Mouse (Mus musculus) kidney, adult 2 months (tissue): ENCODE results near the gene Kctd10. TPM values are rescaled to one million over a fixed set of nuclear protein-coding genes. Genes with fewer than 3 reads are reported as not detected.

Experiments
- DNase-seq: peaks from one replicate; pipeline ENCODE4 v3.0.0; 2021
- H3K27ac ChIP-seq: fragments of 200-500 bp; 2 replicates; pipeline ENCODE4 v1.5.1; 2012; ENCODE audit warnings: low read depth, low read length, control low read depth, inconsistent platforms; ENCODE audit not compliant: insufficient read depth
- H3K27me3 ChIP-seq: fragments of 200-500 bp; replicated peaks from 2 replicates; pipeline ENCODE4 v1.6.1; 2012; ENCODE audit warnings: mild to moderate bottlenecking, moderate library complexity, low read length, inconsistent platforms; ENCODE audit not compliant: control insufficient read depth, insufficient read depth
- H3K36me3 ChIP-seq: fragments of 200-500 bp; 2 replicates; pipeline ENCODE4 v1.6.1; 2012; ENCODE audit warnings: mild to moderate bottlenecking, moderate library complexity, low read length, inconsistent platforms; ENCODE audit not compliant: control insufficient read depth, insufficient read depth
- H3K4me1 ChIP-seq: fragments of 200-500 bp; 2 replicates; pipeline ENCODE4 v1.6.1; 2011; ENCODE audit warnings: low read length; ENCODE audit not compliant: control insufficient read depth, insufficient read depth
- H3K4me3 ChIP-seq: fragments of 200-500 bp; 2 replicates; pipeline ENCODE4 v1.5.1; 2011; ENCODE audit warnings: mild to moderate bottlenecking, low read depth, low read length, control low read depth; ENCODE audit not compliant: insufficient read depth
- CTCF ChIP-seq: fragments of 200-500 bp; conservative IDR thresholded peaks from 2 replicates; pipeline ENCODE4 v1.5.1; 2011; ENCODE audit warnings: low read depth, mild to moderate bottlenecking, control low read depth, low read length, moderate library complexity, mixed read lengths; ENCODE audit not compliant: insufficient read depth, insufficient read length
- POLR2A ChIP-seq: fragments of 200-500 bp; IDR thresholded peaks from one replicate; pipeline ENCODE4 v1.6.1; 2011; ENCODE audit warnings: low read depth, low read length, control low read depth
- WGBS: fragments of 180-500 bp; shearing (Covaris S2); methylation state at CpG from one replicate; pipeline ENCODE4 v1.1.7; 2018; 5-methylcytosine and 5-hydroxymethylcytosine counted together
- polyA plus RNA-seq: library from polyadenylated mRNA; depleted of rRNA; stranded (reverse); fragments of >200 nt; gene quantifications from 2 replicates; pipeline ENCODE4 v1.2.3, GENCODE M21; 2012

Gene Kctd10
- polyA plus RNA-seq, 1 experiment, result 63.8 TPM

DNA sequence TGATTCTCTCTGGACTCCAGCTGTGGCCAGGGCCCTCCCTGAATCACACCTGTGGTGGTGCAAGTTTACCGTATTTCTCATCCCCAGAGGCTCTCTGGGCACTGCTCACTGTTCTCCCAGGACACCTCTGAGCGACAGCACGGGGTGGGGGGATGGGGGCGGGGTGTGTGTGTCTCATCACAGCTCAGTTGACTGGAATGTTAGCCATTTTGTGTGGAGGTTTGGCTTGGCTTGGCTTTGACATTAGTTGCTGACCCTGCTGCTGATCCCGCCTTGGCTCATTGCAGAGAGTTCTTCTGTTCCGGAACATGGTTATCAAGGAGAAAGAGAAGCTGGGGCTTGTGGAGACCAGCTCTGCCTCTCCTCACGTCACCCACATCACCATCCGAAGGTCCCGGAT, 27.5 kb upstream of the Kctd10 start:
- TF ChIP-seq POLR2A (no peak), CTCF (no peak)
- WGBS, result 72% methylated on average over 9 of the region's 9 CpGs
- no peak overlapping the region for H3K27ac ChIP-seq
- H3K36me3 ChIP-seq, result peaks cover 2% of the 10 kb centered on the region
- peak; percentile 12 for DNase-seq
- no peak overlapping the region for H3K4me3 ChIP-seq
- no peaks in the 10 kb centered on the region for H3K27me3 ChIP-seq
- no peaks in the 10 kb centered on the region for H3K4me1 ChIP-seq

DNA sequence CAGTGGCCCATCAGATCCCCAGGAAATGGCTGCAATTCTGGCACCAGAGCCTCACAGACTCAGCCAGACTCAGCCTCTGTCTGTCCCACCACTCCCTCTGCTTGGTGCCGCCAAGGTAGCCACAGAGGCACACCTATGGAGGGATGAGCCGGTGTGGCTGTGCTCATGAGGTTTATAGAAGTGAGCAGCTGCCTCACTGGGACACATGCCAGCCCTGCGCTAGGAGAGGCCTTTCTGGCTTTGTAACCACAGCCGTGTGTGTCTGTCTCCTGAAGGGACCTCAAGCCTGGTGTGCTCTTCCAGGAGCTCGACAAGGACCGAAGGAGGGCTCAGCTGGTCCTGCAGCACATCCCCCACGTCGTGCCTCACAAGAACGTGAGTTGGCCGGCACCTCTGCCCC, 27.0 kb upstream of the Kctd10 start:
- H3K4me1 ChIP-seq, result no peaks in the 10 kb centered on the region
- no peaks in the 10 kb centered on the region for H3K27me3 ChIP-seq
- WGBS, result 74% methylated on average over 10 of the region's 10 CpGs
- H3K36me3 ChIP-seq, result no peaks in the 10 kb centered on the region; the same call in 1 of the 2 replicates
- TF ChIP-seq POLR2A (no peak), CTCF (no peak)
- H3K4me3 ChIP-seq, result no peak overlapping the region
- H3K27ac ChIP-seq, result no peak overlapping the region
- no peak for DNase-seq

DNA sequence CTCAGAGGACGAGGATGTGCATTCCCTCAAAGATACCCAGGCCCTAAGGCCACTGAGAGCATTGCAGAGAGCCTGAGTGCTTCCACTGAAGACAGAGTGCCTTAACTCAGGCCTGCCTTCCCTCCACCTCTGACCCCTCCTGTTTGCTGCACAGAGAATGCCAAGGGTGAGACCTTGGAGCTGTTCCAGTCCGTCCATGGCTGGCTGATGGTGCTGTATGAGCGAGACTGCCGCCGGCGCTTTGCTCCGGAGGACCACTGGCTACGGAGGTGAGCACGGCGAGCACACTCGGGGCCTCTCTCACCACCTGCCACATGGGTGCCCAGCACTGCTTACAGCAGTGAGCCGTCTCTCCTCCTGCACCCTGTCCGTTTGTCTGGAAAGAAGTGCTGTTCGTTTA, 26.3 kb upstream of the Kctd10 start:
- WGBS, result 86% methylated on average over 14 of the region's 14 CpGs
- Histone ChIP-seq H3K4me3 (no peak overlapping the region), H3K4me1 (no peaks in the 10 kb centered on the region), H3K27me3 (no peaks in the 10 kb centered on the region), H3K36me3 (no peaks in the 10 kb centered on the region; the same call in 1 of the 2 replicates), H3K27ac (no peak overlapping the region)
- DNase-seq, result no peak
- no peak for TF ChIP-seq POLR2A
- no peak for TF ChIP-seq CTCF

DNA sequence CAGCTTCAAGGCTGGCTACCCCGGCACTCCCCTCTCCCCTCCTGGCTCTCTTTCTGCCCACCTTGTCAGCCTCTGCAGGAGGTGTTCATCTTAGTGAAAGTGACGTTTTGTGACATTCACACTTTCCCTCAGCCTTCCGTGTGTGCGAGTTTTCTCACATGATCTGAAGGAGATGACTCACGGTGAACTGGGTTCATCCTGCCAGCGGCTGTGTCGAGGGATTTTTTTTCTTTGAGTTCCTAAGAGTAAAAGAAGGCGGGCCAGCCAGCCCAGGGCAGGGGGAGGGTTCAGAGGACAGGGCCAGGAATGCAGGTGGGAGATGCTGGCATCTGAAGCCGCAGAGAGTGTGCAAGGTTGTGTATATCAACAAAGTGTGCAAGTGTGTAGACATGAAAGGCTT, 12.9 kb upstream of the Kctd10 start:
- Histone ChIP-seq H3K27me3 (no peaks in the 10 kb centered on the region), H3K4me1 (no peaks in the 10 kb centered on the region), H3K36me3 (no peaks in the 10 kb centered on the region), H3K4me3 (no peak overlapping the region), H3K27ac (no peak overlapping the region)
- no peak for DNase-seq
- TF ChIP-seq CTCF (no peak), POLR2A (no peak)
- WGBS, result 53% methylated on average over 9 of the region's 9 CpGs

DNA sequence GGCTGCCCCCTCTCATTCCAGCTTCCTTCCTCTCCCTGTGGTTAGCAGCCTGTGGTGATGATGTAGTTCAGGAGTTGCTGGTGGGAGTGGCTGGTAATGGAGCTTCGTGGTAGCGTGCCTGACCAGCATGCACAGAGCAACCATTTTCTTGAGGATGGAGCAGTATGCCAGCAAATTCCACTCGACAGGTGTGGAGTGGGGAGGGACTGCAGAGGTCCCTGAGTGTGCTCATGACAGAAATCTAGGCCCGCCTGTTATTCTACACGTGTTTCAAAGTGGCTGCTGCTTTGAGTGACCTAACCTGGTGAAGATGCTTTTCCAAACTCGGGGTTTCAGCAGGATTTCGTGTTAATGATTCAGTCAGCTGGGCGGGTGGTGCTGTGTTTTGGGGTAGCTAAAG, 4.1 kb upstream of the Kctd10 start:
- Histone ChIP-seq H3K4me1 (peaks cover 9% of the 10 kb centered on the region), H3K27ac (no peak overlapping the region), H3K36me3 (no peaks in the 10 kb centered on the region; the same call in 1 of the 2 replicates), H3K27me3 (no peaks in the 10 kb centered on the region), H3K4me3 (no peak overlapping the region)
- no peak for TF ChIP-seq POLR2A
- no peak for TF ChIP-seq CTCF
- WGBS, result 85% methylated on average over 8 of the region's 8 CpGs
- DNase-seq, result no peak

DNA sequence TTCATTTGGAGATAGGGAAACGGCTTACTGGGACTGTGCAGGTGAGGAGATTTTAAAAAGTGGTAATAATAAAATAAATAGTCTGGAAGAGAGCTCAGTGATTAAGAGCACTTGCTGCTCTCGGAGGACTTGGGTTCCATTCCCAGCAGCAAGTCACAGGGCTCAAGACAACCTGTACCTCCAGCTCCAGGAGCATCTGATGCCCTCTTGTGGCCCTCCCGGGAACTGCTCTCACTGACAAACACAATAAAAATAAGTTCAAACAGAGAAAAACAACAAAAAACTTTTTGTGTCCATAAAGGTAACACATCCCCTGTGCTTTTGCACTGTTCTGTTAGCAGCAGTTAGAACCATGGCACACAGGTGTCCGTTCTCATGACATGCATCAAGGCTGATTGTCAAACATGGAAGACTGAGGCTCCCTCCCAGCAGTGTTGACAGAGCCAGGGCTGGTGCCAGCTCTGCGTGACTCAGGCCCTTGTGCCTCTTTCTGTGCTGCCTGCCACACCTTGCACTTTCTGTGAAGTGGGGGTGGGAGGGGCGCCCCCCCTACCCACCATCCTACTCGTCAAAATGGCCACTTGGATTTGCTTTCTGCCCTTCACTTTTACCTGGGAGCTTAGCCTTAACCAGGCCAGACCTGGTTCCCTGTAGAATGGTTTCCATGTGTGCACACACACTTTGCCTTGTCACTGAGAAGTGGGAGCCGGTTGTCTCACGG, 3.0 kb upstream of the Kctd10 start:
- WGBS, result 81% methylated on average over 9 of the region's 9 CpGs
- TF ChIP-seq POLR2A (no peak), CTCF (peak; percentile 68)
- peaks cover 9% of the 10 kb centered on the region for H3K4me1 ChIP-seq
- no peaks in the 10 kb centered on the region; the same call in 1 of the 2 replicates for H3K36me3 ChIP-seq
- no peak overlapping the region for H3K27ac ChIP-seq
- no peak overlapping the region for H3K4me3 ChIP-seq
- peak; percentile 48 for DNase-seq
- no peaks in the 10 kb centered on the region for H3K27me3 ChIP-seq

DNA sequence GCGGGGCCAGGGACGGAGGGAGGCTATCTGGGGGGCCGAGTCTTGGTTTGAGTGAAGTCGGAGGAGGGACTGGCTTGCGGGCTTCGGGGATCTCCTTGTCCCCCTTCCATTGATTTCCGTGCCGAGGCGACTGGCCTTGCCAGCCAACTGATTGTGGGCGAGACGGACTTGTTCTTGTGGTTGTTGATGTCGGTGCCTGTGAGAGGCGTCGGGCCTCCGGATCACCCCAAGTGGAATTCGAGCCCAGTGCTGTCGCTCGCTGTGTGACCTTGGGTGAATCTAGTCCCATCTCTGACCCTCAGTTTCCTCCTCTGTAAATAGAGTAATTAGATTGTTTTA, 674 bp upstream of the Kctd10 start:
- DNase-seq, result no peak
- Histone ChIP-seq H3K36me3 (no peaks in the 10 kb centered on the region), H3K4me3 (peak overlapping the region; percentile 93), H3K4me1 (peaks cover 9% of the 10 kb centered on the region), H3K27me3 (no peaks in the 10 kb centered on the region), H3K27ac (peak overlapping the region; percentile 89)
- under 1% methylated on average over 18 of the region's 18 CpGs for WGBS
- no peak for TF ChIP-seq CTCF
- TF ChIP-seq POLR2A, result no peak

DNA sequence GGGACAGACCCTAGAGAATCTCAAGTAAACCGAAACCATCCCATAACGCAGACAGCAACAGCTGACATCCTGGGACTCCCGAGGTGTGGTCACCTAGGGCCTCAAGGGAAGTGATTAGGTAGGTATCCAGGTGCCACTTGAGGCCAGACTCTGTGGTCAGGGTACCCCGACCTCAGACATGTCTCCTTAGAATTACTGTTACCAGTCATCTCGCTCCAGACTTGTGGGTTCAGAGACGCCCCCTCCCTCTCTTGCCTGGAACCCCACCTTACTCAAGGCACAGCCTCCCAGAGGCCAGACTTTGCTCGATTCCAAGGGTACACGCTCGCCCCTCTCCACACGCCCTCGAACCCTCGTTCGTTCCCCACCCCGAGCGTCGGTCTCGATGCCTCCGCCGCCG, 545 bp downstream of the Kctd10 start:
- peak overlapping the region; percentile 86 for H3K4me3 ChIP-seq
- no peak for DNase-seq
- H3K4me1 ChIP-seq, result peaks cover 15% of the 10 kb centered on the region

More for the DNA sequence above, 545 bp downstream of the Kctd10 start:
- H3K27me3 ChIP-seq, result no peaks in the 10 kb centered on the region
- WGBS, result 2% methylated on average over 20 of the region's 20 CpGs
- H3K36me3 ChIP-seq, result no peaks in the 10 kb centered on the region
- peak overlapping the region; percentile 67 for H3K27ac ChIP-seq
- TF ChIP-seq CTCF, result no peak
